Mouse (Mus musculus) hindbrain, embryonic 12.5 days (tissue): ENCODE measurements around the gene Mettl16. TPM values are rescaled to one million over a fixed set of nuclear protein-coding genes. Genes with fewer than 3 reads are reported as not detected.

ENCODE experiments used
- ATAC-seq: fragments of 200-750 bp; cut with Nextera tagmentation; 2 replicates; pipeline ENCODE4 v1.8.0; 2017; ENCODE audit warnings: moderate TSS enrichment; ENCODE audit not compliant: low FRiP score
- H3K27ac ChIP-seq: fragments of 300-500 bp; sonication (generic); 2 replicates; pipeline ENCODE4 v1.5.1; 2016; ENCODE audit warnings: mild to moderate bottlenecking
- H3K27me3 ChIP-seq: fragments of 300-500 bp; sonication (generic); 2 replicates; pipeline ENCODE4 v1.6.1; 2016; ENCODE audit warnings: mild to moderate bottlenecking
- H3K36me3 ChIP-seq: fragments of 300-500 bp; sonication (generic); 2 replicates; pipeline ENCODE4 v1.6.1; 2016; ENCODE audit warnings: mild to moderate bottlenecking
- H3K4me1 ChIP-seq: fragments of 300-500 bp; sonication (generic); 2 replicates; pipeline ENCODE4 v1.6.1; 2016
- H3K4me2 ChIP-seq: fragments of 300-500 bp; sonication (generic); replicated peaks from 2 replicates; pipeline ENCODE4 v1.6.1; 2016; ENCODE audit warnings: mild to moderate bottlenecking
- H3K4me3 ChIP-seq: fragments of 300-500 bp; sonication (generic); 2 replicates; pipeline ENCODE4 v1.5.1; 2016; ENCODE audit warnings: mild to moderate bottlenecking
- H3K9ac ChIP-seq: fragments of 300-500 bp; sonication (generic); 2 replicates; pipeline ENCODE4 v1.6.1; 2016; ENCODE audit warnings: mild to moderate bottlenecking, moderate library complexity
- H3K9me3 ChIP-seq: fragments of 300-500 bp; sonication (generic); replicated peaks from 2 replicates; pipeline ENCODE4 v1.6.1; 2016; ENCODE audit warnings: mild to moderate bottlenecking
- WGBS: fragments of 180-500 bp; shearing (Covaris S2); methylation state at CpG from one replicate; pipeline ENCODE4 v1.1.7; 2016; 5-methylcytosine and 5-hydroxymethylcytosine counted together
- microRNA-seq: library from miRNA; unstranded; fragments of <30 nt; microRNA quantifications from one replicate; pipeline ENCODE4, GENCODE M21; 2017
- polyA plus RNA-seq: library from polyadenylated mRNA; unstranded; fragments of >200 nt; fragmentation: Nextera tagmentation; extraction: Ambion mirVana; gene quantifications from 2 replicates; pipeline ENCODE4 v1.2.1, GENCODE M21; 2016

The Mettl16 gene
- polyA plus RNA-seq, 1 experiment from 2014 or later: 57.5 TPM

- no peak overlapping the region for H3K4me2 ChIP-seq
- no peaks in the 10 kb centered on the region for H3K27me3 ChIP-seq
- no peak overlapping the region for H3K9ac ChIP-seq
- no peaks in the 10 kb centered on the region for H3K9me3 ChIP-seq
- peaks cover 24% of the 10 kb centered on the region for H3K4me1 ChIP-seq
- no peak overlapping the region for H3K27ac ChIP-seq
- WGBS: 78% methylated on average over 2 of the region's 2 CpGs
- no peak overlapping the region for H3K4me3 ChIP-seq
- H3K36me3 ChIP-seq: peaks cover 26% of the 10 kb centered on the region
- no peak for ATAC-seq
Measured at GRCm38 (mm10) chr11:74867181-74867580, 96.6 kb downstream of the Mettl16 start.

- 93% methylated on average over 13 of the region's 13 CpGs for WGBS
- Histone ChIP-seq H3K9me3 (no peaks in the 10 kb centered on the region), H3K36me3 (peaks cover 21% of the 10 kb centered on the region), H3K27me3 (no peaks in the 10 kb centered on the region), H3K9ac (no peak overlapping the region), H3K27ac (no peak overlapping the region), H3K4me3 (no peak overlapping the region), H3K4me2 (no peak overlapping the region), H3K4me1 (peaks cover 24% of the 10 kb centered on the region)
- ATAC-seq: no peak
Measured at GRCm38 (mm10) chr11:74868046-74868760, 97.6 kb downstream of the Mettl16 start.

GRCm38 (mm10) chr11:74869603-74870002, 99.0 kb downstream of the Mettl16 start:
- Histone ChIP-seq H3K4me3 (no peak overlapping the region), H3K27me3 (no peaks in the 10 kb centered on the region), H3K9me3 (no peaks in the 10 kb centered on the region), H3K4me2 (no peak overlapping the region), H3K27ac (peak overlapping the region; percentile 66), H3K36me3 (peaks cover 20% of the 10 kb centered on the region), H3K4me1 (peaks cover 27% of the 10 kb centered on the region), H3K9ac (no peak overlapping the region)
- 79% methylated on average over 6 of the region's 6 CpGs for WGBS
- peak; percentile 56 for ATAC-seq

GRCm38 (mm10) chr11:74870544-74870943, 99.9 kb downstream of the Mettl16 start:
- Histone ChIP-seq H3K4me1 (peaks cover 29% of the 10 kb centered on the region), H3K36me3 (peaks cover 14% of the 10 kb centered on the region), H3K27ac (peak overlapping the region; percentile 71), H3K9ac (no peak overlapping the region), H3K4me2 (no peak overlapping the region), H3K9me3 (no peaks in the 10 kb centered on the region), H3K27me3 (no peaks in the 10 kb centered on the region), H3K4me3 (no peak overlapping the region)
- ATAC-seq: no peak
- WGBS: 82% methylated on average over 4 of the region's 4 CpGs

GRCm38 (mm10) chr11:74870991-74871622, 100.5 kb downstream of the Mettl16 start:
- ATAC-seq: no peak
- WGBS: 33% methylated on average over 12 of the region's 12 CpGs
- Histone ChIP-seq H3K36me3 (peaks cover 13% of the 10 kb centered on the region), H3K27me3 (no peaks in the 10 kb centered on the region), H3K27ac (peak overlapping the region; percentile 71), H3K9ac (no peak overlapping the region), H3K4me1 (peaks cover 30% of the 10 kb centered on the region), H3K4me2 (peak overlapping the region; percentile 25), H3K9me3 (no peaks in the 10 kb centered on the region), H3K4me3 (no peak overlapping the region)

GRCm38 (mm10) chr11:74874630-74875029, 104.0 kb downstream of the Mettl16 start:
- no peak overlapping the region for H3K9ac ChIP-seq
- no peak overlapping the region for H3K4me2 ChIP-seq
- no peaks in the 10 kb centered on the region for H3K27me3 ChIP-seq
- H3K9me3 ChIP-seq: no peaks in the 10 kb centered on the region
- WGBS: 66% methylated on average over 3 of the region's 3 CpGs
- no peak overlapping the region for H3K27ac ChIP-seq
- no peaks in the 10 kb centered on the region for H3K36me3 ChIP-seq
- no peak overlapping the region for H3K4me3 ChIP-seq
- no peak for ATAC-seq
- peaks cover 37% of the 10 kb centered on the region for H3K4me1 ChIP-seq

- Histone ChIP-seq H3K27me3 (no peaks in the 10 kb centered on the region), H3K4me2 (peak overlapping the region; percentile 45), H3K9me3 (no peaks in the 10 kb centered on the region), H3K4me1 (peaks cover 23% of the 10 kb centered on the region), H3K9ac (peak overlapping the region; percentile 41; the same call in 1 of the 2 replicates), H3K4me3 (no peak overlapping the region), H3K27ac (peak overlapping the region; percentile 62), H3K36me3 (no peaks in the 10 kb centered on the region)
- peak; percentile 95 for ATAC-seq
- 2% methylated on average over 9 of the region's 9 CpGs for WGBS
Measured at GRCm38 (mm10) chr11:74876801-74877200, 106.2 kb downstream of the Mettl16 start.

Small RNA genes lying within 50 kb of the gene (microRNA-seq; reads per million reads assigned to microRNA genes)
- not detected for gene Mir6926

Other genes starting within 250 kb of the Mettl16 start
- gene Rap1gap2, start 159.9 kb upstream of the Mettl16 start, polyA plus RNA-seq: 7.8 and 8.1 TPM in 2 replicates
- gene Ccdc92b, start 151.2 kb upstream of the Mettl16 start, polyA plus RNA-seq: 2.8 and 3.2 TPM in 2 replicates
- 21.3 and 22.1 TPM in 2 replicates for gene Cluh, start 121.3 kb upstream of the Mettl16 start, polyA plus RNA-seq
- gene Pafah1b1, start 46.2 kb upstream of the Mettl16 start, polyA plus RNA-seq: 77.8 and 85.6 TPM in 2 replicates
- gene Mnt, start 60.1 kb downstream of the Mettl16 start, polyA plus RNA-seq: 8.3 and 8.4 TPM in 2 replicates
- 15.8 and 16.1 TPM in 2 replicates for gene Sgsm2, start 126.2 kb downstream of the Mettl16 start, polyA plus RNA-seq
- gene Tsr1, start 127.2 kb downstream of the Mettl16 start, polyA plus RNA-seq: 33.0 and 37.4 TPM in 2 replicates
- 23.5 and 23.6 TPM in 2 replicates for gene Smg6, start 155.0 kb downstream of the Mettl16 start, polyA plus RNA-seq
- 30.2 and 34.3 TPM in 2 replicates for gene Srr, start 155.1 kb downstream of the Mettl16 start, polyA plus RNA-seq